Mouse (Mus musculus): ENCODE measurements at regions not wholly inside any gene's neighbourhood (a gene's known extent, or its start where the extent isn't known, plus 50 kb on each side); places are given as distances from the start of the nearest gene placed in this dataset.
"Not testable (repeated sequence)": the region's sequence is repeated elsewhere in the genome, so short reads cannot be mapped to it uniquely, and the experiment has no call there.

DNA sequence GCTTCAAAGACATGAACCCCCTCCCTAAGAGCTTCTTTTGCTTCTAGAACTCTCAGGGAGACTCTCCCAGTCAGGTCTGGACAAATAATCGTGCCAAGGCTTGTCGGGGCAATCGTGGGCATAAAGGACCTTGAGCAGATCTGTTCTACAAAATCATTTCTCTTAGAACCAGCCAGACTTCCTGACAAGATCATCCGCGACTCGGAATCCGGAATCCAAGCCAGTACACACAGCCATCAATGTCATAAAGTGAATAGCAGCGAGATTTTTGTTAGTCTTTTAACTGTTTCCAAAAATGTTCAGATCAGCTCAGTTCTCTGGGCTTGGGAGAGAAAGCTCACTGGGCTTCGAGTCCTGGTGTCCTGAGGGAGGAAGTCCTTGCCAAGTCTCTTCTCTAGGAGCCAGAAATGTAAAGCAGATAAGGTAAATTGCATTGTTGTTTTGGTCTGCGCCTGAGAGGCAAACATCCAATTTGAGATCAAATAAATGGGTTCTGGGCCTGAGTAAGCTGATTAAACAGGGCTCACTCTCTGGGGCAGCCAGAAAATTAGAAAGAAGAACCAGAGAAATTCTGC, 92.9 kb upstream of the Fam78b start:
- TF ChIP-seq GATA1 (IDR thresholded peaks at IDR 0.05; ENCODE audit: low read length) (no peak), TAL1 (IDR thresholded peaks at IDR 0.05; ENCODE audit: low read length) (no peak)
- Histone ChIP-seq H3K27me3 (ENCODE audit: control insufficient read depth) (no peaks in the 10 kb centered on the region), H3K4me1 (ENCODE audit: control insufficient read depth) (no peaks in the 10 kb centered on the region), H3K36me3 (ENCODE audit: control insufficient read depth) (no peaks in the 10 kb centered on the region), H3K4me3 (replicated peaks) (no peak overlapping the region), H3K9me3 (ENCODE audit: control insufficient read depth, low read length) (peaks cover 6% of the 10 kb centered on the region)

DNA sequence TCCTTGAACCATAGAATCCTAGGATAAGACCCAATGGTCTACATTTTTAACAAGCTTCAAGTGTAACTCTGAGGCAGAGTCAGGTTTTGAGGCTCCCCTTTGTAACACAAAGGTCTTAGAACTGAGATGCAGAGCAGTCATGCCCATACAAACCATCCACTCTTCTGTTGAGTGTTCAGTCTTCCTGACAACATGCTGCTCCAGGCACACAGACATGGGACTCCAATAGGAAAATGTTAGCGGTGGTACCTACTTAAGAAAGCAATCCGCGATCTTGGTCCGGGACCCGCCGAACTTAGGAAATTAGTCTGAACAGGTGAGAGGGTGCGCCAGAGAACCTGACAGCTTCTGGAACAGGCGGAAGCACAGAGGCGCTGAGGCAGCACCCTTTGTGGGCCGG, 89.0 kb upstream of the Fam78b start:
- not testable (repeated sequence) for H3K36me3 ChIP-seq (ENCODE audit: control insufficient read depth); H3K27me3 ChIP-seq (ENCODE audit: control insufficient read depth); H3K4me1 ChIP-seq (ENCODE audit: control insufficient read depth); H3K4me3 ChIP-seq (replicated peaks); H3K9me3 ChIP-seq (ENCODE audit: control insufficient read depth, low read length)

DNA sequence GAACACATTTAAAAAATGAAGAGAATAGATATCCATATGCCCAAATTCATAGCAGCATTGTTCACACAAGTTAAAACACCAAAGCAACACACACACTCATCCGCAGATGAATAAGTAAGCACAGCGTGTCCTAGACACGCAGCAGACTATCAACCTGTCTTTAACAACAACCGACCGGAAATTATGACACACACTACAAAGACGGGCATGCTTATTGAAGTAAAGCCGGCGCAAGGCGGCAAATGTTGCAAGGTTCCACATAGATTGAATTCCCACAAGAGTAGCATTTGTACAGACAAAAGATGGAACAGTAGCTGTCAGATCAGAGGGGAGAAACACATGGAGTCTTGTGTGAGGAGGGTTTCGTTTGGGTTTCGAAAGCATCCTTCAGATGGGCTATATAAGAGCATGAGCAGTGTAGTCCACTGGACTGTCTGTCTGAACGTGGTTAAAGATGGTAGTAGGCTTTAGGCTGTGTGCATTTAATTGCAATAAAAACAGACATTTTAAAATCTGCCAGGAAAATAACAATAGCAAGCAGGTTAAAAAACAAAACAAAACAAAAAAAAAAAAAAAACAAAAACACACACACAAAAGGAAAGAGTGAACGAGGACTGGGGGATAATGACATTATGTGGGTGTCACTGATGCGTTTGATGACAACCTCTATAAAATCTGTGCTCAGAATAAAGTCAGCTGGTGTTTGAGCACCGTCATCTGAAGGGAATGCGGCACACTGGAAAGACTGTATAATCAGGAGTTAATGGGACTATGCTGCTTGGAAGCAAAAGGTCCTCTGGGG, 78.1 kb upstream of the Fam78b start:
- no peak for TF ChIP-seq GATA1 (IDR thresholded peaks at IDR 0.05; ENCODE audit: low read length)
- no peak for TF ChIP-seq TAL1 (IDR thresholded peaks at IDR 0.05; ENCODE audit: low read length)
- no peaks in the 10 kb centered on the region for H3K9me3 ChIP-seq (ENCODE audit: control insufficient read depth, low read length)

DNA sequence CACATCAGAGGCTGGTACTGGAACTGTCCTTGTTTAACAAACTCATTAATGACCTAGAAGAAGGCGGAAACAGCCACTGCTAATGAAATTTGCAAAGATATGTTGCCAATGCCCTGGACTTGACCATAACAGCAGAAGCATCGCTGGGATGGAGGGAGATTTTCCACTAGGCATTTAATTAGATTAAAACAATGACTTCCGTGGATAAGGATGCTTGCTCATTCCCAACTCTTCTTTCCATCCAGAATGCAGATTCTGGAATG, 77.6 kb upstream of the Fam78b start:
- Histone ChIP-seq H3K4me1 (ENCODE audit: control insufficient read depth) (no peaks in the 10 kb centered on the region), H3K36me3 (ENCODE audit: control insufficient read depth) (no peaks in the 10 kb centered on the region), H3K4me3 (replicated peaks) (no peak overlapping the region), H3K27me3 (ENCODE audit: control insufficient read depth) (no peaks in the 10 kb centered on the region), H3K9me3 (ENCODE audit: control insufficient read depth, low read length) (no peaks in the 10 kb centered on the region)
- no peak for TF ChIP-seq TAL1 (IDR thresholded peaks at IDR 0.05; ENCODE audit: low read length)
- no peak for TF ChIP-seq GATA1 (IDR thresholded peaks at IDR 0.05; ENCODE audit: low read length)

More for the DNA sequence above, 78.1 kb upstream of the Fam78b start:
- Histone ChIP-seq H3K36me3 (ENCODE audit: control insufficient read depth) (no peaks in the 10 kb centered on the region), H3K4me3 (replicated peaks) (no peak overlapping the region), H3K4me1 (ENCODE audit: control insufficient read depth) (no peaks in the 10 kb centered on the region), H3K27me3 (ENCODE audit: control insufficient read depth) (no peaks in the 10 kb centered on the region)

DNA sequence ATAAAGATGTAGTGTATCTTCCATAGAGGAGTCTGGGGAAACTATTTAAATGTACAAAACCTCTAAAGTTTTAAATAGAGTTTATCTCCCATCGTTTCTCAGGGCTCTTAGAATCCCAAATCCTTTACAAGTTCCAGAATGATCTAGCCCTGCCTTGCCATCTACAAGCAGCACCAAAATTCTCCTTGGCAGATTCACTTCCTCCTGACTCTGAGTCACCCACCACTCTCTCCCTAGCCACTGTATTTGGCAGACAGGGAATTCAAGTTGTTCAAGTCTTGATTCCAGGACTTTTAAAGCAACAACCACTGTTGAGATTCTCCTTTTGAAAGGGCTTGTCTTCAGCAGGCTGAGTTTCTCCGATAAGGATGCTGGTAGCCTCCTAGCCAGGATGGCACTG, 77.1 kb upstream of the Fam78b start:
- TF ChIP-seq TAL1 (IDR thresholded peaks at IDR 0.05; ENCODE audit: low read length) (no peak), GATA1 (IDR thresholded peaks at IDR 0.05; ENCODE audit: low read length) (no peak)
- Histone ChIP-seq H3K27me3 (ENCODE audit: control insufficient read depth) (no peaks in the 10 kb centered on the region), H3K4me1 (ENCODE audit: control insufficient read depth) (no peaks in the 10 kb centered on the region), H3K4me3 (replicated peaks) (no peak overlapping the region), H3K9me3 (ENCODE audit: control insufficient read depth, low read length) (no peaks in the 10 kb centered on the region), H3K36me3 (ENCODE audit: control insufficient read depth) (no peaks in the 10 kb centered on the region)

DNA sequence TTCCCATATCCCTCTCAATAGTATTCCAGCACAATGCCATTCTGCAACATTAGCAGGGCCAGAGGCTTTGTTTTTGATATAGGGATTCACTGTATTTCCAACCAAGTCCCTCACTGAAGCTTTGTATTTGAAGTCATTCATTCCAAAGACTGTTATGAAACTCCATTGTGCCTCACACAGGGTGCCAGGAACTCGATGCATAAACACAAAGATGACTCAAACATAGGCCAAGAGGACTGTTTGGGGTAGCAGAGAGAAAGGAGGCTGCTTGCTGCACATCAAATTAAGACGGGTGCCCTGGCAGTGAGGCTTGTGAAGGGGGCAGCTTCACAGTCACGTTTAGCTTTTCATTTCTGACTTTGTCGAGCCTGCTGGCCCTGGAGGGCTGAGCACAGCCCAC, 75.1 kb upstream of the Fam78b start:
- Histone ChIP-seq H3K36me3 (ENCODE audit: control insufficient read depth) (no peaks in the 10 kb centered on the region), H3K9me3 (ENCODE audit: control insufficient read depth, low read length) (no peaks in the 10 kb centered on the region), H3K4me1 (ENCODE audit: control insufficient read depth) (no peaks in the 10 kb centered on the region), H3K27me3 (ENCODE audit: control insufficient read depth) (no peaks in the 10 kb centered on the region), H3K4me3 (replicated peaks) (no peak overlapping the region)
- TF ChIP-seq TAL1 (IDR thresholded peaks at IDR 0.05; ENCODE audit: low read length) (no peak), GATA1 (IDR thresholded peaks at IDR 0.05; ENCODE audit: low read length) (no peak)

DNA sequence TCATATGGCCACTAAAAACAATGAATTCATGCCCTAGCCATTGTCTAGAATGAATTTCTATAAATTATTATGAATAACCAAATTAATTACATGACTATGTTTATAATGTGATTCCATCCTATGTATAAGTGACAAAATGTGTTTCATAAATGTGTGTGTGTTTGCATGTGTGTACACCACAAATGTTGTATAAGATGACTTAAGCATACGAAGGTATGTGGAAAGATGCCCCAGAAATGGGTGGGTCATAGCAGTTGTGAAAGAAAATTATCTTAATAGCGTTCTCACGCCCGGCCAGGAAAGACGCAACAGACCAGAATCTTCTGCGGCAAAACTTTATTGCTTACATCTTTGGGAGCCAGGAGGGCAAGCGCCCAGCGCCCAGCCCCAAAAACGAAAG, 61.5 kb upstream of the Fam78b start:
- H3K27me3 ChIP-seq (ENCODE audit: control insufficient read depth); H3K4me3 ChIP-seq (replicated peaks); H3K9me3 ChIP-seq (ENCODE audit: control insufficient read depth, low read length); H3K4me1 ChIP-seq (ENCODE audit: control insufficient read depth); H3K36me3 ChIP-seq (ENCODE audit: control insufficient read depth): not testable (repeated sequence)

DNA sequence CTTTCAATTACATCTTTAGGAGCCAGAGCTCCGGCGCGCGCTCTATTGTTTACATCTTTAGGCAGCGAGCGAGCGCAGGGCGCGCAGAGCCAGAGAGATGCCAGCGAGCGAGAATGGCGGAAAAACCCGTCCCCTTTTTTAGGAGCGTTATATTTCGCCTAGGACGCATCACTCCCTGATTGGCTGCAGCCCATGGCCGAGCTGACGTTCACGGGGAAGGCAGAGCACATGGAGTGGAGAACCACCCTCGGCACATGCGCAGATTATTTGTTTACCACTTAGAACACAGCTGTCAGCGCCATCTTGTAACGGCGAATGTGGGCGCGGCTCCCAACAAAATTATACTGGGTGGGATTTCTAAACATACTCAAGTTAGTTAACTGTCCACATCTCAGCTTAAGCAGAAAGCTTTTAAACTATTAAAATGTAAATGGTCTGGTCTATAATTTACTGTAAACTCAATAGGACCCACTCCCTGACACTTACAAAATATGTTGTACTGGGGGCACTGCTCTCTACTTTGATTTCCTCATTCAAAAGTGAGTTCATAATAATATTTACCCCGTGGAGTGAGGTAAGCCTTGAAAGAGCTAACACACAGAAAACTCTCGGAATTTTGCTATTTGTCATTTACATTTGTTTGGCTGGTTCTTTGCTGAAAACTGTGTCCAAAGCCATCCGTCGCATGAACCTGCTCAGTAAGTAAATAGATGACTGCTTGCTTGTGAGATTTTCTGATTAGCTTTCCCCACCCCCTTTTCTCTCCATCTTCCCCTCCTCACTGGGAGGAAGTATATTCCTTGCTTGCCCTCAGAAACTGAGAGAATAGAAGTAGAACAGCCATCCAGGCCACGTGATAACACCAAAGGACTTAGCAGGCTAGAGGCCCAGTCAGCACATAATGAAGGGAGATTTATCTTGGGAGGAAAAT, 60.8 kb upstream of the Fam78b start:
- not testable (repeated sequence) for H3K4me3 ChIP-seq (replicated peaks); H3K9me3 ChIP-seq (ENCODE audit: control insufficient read depth, low read length)

DNA sequence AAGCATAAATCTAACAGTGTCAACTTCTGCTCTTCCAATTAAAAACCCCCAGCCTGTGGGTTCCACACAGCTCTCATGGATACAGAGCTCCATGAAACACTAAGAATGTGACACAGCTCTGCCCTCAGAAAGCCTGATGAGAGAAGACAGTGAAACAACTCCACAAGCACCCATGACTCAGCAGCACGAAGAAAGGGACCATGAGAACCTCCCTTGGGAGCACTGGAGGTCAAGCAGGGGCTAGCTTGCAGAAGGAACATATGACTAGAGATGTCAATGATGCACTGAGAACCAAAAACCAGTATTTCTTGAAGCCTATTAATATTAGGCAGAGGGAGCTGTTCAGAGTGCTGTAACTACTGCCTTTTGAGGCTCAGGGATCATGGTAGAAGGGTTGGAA, 59.0 kb upstream of the Fam78b start:
- no peaks in the 10 kb centered on the region for H3K27me3 ChIP-seq (ENCODE audit: control insufficient read depth)
- no peaks in the 10 kb centered on the region for H3K4me1 ChIP-seq (ENCODE audit: control insufficient read depth)
- H3K4me3 ChIP-seq (replicated peaks) = no peak overlapping the region
- TF ChIP-seq TAL1 (IDR thresholded peaks at IDR 0.05; ENCODE audit: low read length) (no peak), GATA1 (IDR thresholded peaks at IDR 0.05; ENCODE audit: low read length) (no peak)
- no peaks in the 10 kb centered on the region for H3K9me3 ChIP-seq (ENCODE audit: control insufficient read depth, low read length)
- no peaks in the 10 kb centered on the region for H3K36me3 ChIP-seq (ENCODE audit: control insufficient read depth)

More for the DNA sequence above, 60.8 kb upstream of the Fam78b start:
- not testable (repeated sequence) for H3K4me1 ChIP-seq (ENCODE audit: control insufficient read depth); H3K27me3 ChIP-seq (ENCODE audit: control insufficient read depth); H3K36me3 ChIP-seq (ENCODE audit: control insufficient read depth)

Measured in erythroblast, embryonic 14.5 days (primary cell).